In genomic region chr8:69803366-69803765, GRCm38 (mm10) we compare ENCODE assay signal across 22 mouse cellular contexts. TPM values are rescaled to one million over a fixed set of nuclear protein-coding genes. Genes with fewer than 3 reads are reported as not detected.
DNase-seq lines count a peak whose midpoint lies in the region; TF ChIP-seq lines count a peak whose summit lies in the region.
"Had no signal": no experiment of that assay in that cellular context is flagged by ENCODE, and none has a peak within 500 bp of the region (broad histone marks: within the 10 kb centered on the region; RNA-seq: fewer than 3 reads in every experiment).

No protein-coding gene starts in this region.

- H3K27ac ChIP-seq in layer of hippocampus, adult 2 months, result no peak overlapping the region
- H3K27ac ChIP-seq: embryonic facial prominence, embryonic 13.5 days; hindbrain, embryonic 12.5 days; limb, embryonic 13.5 days; liver, embryonic 13.5 days had no signal

- TF ChIP-seq CTCF in layer of hippocampus, adult 2 months (conservative IDR thresholded peaks at IDR 0.05), result no peak

- no peak overlapping the region for H3K4me3 ChIP-seq in layer of hippocampus, adult 2 months
- H3K4me3 ChIP-seq: embryonic facial prominence, embryonic 13.5 days; heart, embryonic 12.5 days; hindbrain, embryonic 12.5 days; limb, embryonic 13.5 days; liver, embryonic 13.5 days had no signal

- peak; percentile 1 for DNase-seq in adrenal gland, postnatal 14 days
- no peak for DNase-seq in adrenal gland, adult 18-20 months (ENCODE audit: low spot score in 2 of 2)
- peak; percentile 2 to 10 for DNase-seq in layer of hippocampus, postnatal 10 days (ENCODE audit: low spot score in 2 of 2)
- no peak for DNase-seq in layer of hippocampus, adult 2 months (ENCODE audit: low spot score in 2 of 2)
- DNase-seq in spleen, postnatal 14 days (ENCODE audit: low spot score in 2 of 2), result peak; percentile 0 to 3
- no peak for DNase-seq in spleen, adult 12 weeks (ENCODE audit: low spot score)
- peak; percentile 2 for DNase-seq in urinary bladder, postnatal 25 days (ENCODE audit: low spot score)
- no peak for DNase-seq in urinary bladder, postnatal 36 days (ENCODE audit: low spot score in 2 of 2)
- DNase-seq: adrenal gland, postnatal 10 days; cerebellum, postnatal 10 days; heart, postnatal 14 days; kidney, adult 9 months; kidney, postnatal 36 days; liver, embryonic 13.5 days; lung, embryonic 14.5 days; lung, postnatal 36 days; right cerebral cortex, postnatal 14 days had no signal

RNA-seq across cellular contexts. Expression of gene Gmip, which starts 5.1 kb away (rescaled TPM):
- 9.1 and 19.4 TPM in 2 replicates for total RNA-seq in adrenal gland, postnatal 14 days (2021)
- 10 to 100 TPM in 1 of 2 experiments, 1 to 10 TPM in 1; 8.3 to 10.6 TPM for total RNA-seq in adrenal gland, adult 18-20 months (2021)
- 10 to 100 TPM; 27.0 to 41.3 TPM for total RNA-seq in layer of hippocampus, postnatal 10 days (2021)
- total RNA-seq in layer of hippocampus, adult 2 months (2021), result 10 to 100 TPM; 11.1 to 15.7 TPM

RNA-seq across cellular contexts. Expression of gene Zfp866, which starts 12.4 kb away (rescaled TPM):
- total RNA-seq in adrenal gland, postnatal 14 days (2021), result 21.6 and 26.2 TPM in 2 replicates
- total RNA-seq in adrenal gland, adult 18-20 months (2021), result 10 to 100 TPM; 20.1 to 24.1 TPM
- 10 to 100 TPM; 30.8 to 32.6 TPM for total RNA-seq in layer of hippocampus, postnatal 10 days (2021)
- 10 to 100 TPM; 28.2 to 28.5 TPM for total RNA-seq in layer of hippocampus, adult 2 months (2021)

RNA-seq across cellular contexts. Expression of gene Atp13a1, which starts 12.4 kb away (rescaled TPM):
- total RNA-seq in adrenal gland, postnatal 14 days (2021), result 34.8 and 36.3 TPM in 2 replicates
- 10 to 100 TPM; 34.0 to 42.8 TPM for total RNA-seq in adrenal gland, adult 18-20 months (2021)
- total RNA-seq in layer of hippocampus, postnatal 10 days (2021), result 10 to 100 TPM; 44.9 to 49.6 TPM
- 10 to 100 TPM; 40.3 to 41.3 TPM for total RNA-seq in layer of hippocampus, adult 2 months (2021)

RNA-seq across cellular contexts. Expression of gene Lpar2, which starts 18.9 kb away (rescaled TPM):
- 1.1 and 1.3 TPM in 2 replicates for total RNA-seq in adrenal gland, postnatal 14 days (2021)
- total RNA-seq in adrenal gland, adult 18-20 months (2021), result 1 to 10 TPM; 1.8 to 2.0 TPM
- total RNA-seq in layer of hippocampus, postnatal 10 days (2021), result 1 to 10 TPM; 1.7 to 1.9 TPM
- under 1 TPM; 0.47 to 0.64 TPM for total RNA-seq in layer of hippocampus, adult 2 months (2021)

RNA-seq across cellular contexts. Expression of gene Gm20422, which starts 28.7 kb away (rescaled TPM):
- total RNA-seq in adrenal gland, postnatal 14 days (2021), result 0.63 and 4.2 TPM in 2 replicates
- under 1 TPM in 1 of 2 experiments, not detected in 1; 0.64 TPM for total RNA-seq in adrenal gland, adult 18-20 months (2021)
- under 1 TPM in 1 of 2 experiments, not detected in 1; 0.91 TPM for total RNA-seq in layer of hippocampus, postnatal 10 days (2021)
- total RNA-seq in layer of hippocampus, adult 2 months (2021), result 1 to 10 TPM; 2.8 to 3.5 TPM
- total RNA-seq: ES-E14 had no signal

Comparison
In these comparisons a context has a peak if more than half of its experiments do, and no peak if none do; other contexts are left out.
1. DNase-seq: peak in adrenal gland, postnatal 14 days (single experiment), layer of hippocampus, postnatal 10 days (2 of 2), spleen, postnatal 14 days (2 of 2) and urinary bladder, postnatal 25 days (single experiment); none in adrenal gland, adult 18-20 months (0 of 2), layer of hippocampus, adult 2 months (0 of 2), spleen, adult 12 weeks (single experiment) and urinary bladder, postnatal 36 days (0 of 2).